Mouse (Mus musculus): ENCODE data around the gene Stab1. TPM values are rescaled to one million over a fixed set of nuclear protein-coding genes. Genes with fewer than 3 reads are reported as not detected.

The Stab1 gene
- 10 to 100 TPM; 23.9 to 30.5 TPM for total RNA-seq (2021)

DNA sequence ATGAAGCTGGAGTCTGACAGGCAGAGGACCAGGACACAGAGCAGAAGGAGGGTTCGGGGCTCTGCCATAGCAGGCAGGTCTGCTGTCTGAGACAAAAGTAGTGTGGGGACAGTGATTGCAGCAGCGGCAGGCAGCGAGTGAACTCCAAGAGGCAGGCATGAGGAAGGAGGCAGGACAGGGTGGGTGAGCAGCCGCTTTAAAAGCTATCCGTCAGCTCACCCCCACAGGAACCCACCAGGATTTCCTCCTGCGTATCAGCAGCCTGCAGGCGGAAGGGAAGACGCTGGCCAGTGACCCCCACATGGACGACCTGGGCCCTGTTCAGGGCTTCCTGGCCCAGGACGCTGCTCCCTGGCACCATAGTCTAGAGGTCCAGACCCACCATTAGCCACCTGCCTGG, at the start of gene Stab1:
Gene Stab1 (minus strand): TSS at position 217 of the 400 bp plus-strand sequence.
- DNase-seq = no peak
- intact Hi-C loops (cut with DNase I) = no loop called here

DNA sequence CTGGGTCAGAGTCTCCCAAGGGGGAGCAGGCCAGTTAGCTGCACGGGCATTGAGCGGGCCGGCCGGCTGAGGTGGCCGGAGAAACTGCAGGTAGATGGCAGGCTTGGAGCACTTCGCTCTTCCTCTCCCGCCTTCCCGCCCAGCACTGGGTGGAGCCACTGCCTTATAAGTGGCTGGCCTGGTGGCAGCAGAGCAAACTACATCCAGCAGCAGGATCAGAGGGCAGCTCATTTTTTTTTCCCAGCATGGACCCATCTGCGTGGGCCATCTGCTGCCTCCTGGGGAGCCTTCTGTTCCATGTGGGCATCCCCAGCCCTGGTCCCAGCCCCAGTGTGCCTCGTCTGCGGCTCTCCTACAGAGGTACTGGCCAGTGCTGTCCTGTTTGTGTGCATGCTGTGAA, 49.2 kb upstream of the Stab1 start, which contains the start of gene Sema3g:
Gene Sema3g (plus strand): TSS at position 195 of the 400 bp plus-strand sequence.
- peak; percentile 82 for DNase-seq
- intact Hi-C loops (cut with DNase I) = no loop called here

DNA sequence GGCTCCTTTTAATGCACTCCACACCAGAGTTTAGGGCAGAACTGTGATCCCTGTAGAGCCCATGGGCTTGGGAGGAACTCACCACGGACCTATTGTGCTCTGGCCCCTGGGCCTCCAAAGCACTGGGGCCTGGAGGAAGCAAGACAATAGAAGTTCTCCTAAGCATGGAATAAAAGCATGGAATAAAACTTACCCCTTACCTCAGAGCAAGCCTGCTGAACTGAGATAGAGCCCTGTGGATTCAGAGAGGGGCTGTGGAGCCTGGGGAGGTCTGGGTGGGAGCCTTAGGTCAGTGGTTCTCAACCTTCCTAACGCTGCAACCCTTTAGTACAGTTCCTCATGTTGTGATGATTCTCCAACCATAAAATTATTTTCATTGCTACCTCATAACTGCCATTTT, 48.4 kb upstream of the Stab1 start, which contains the start of gene Nisch:
Gene Nisch (minus strand): TSS at position 101 of the 400 bp plus-strand sequence.
- intact Hi-C loops (cut with DNase I) = no loop called here
- DNase-seq = no peak

DNA sequence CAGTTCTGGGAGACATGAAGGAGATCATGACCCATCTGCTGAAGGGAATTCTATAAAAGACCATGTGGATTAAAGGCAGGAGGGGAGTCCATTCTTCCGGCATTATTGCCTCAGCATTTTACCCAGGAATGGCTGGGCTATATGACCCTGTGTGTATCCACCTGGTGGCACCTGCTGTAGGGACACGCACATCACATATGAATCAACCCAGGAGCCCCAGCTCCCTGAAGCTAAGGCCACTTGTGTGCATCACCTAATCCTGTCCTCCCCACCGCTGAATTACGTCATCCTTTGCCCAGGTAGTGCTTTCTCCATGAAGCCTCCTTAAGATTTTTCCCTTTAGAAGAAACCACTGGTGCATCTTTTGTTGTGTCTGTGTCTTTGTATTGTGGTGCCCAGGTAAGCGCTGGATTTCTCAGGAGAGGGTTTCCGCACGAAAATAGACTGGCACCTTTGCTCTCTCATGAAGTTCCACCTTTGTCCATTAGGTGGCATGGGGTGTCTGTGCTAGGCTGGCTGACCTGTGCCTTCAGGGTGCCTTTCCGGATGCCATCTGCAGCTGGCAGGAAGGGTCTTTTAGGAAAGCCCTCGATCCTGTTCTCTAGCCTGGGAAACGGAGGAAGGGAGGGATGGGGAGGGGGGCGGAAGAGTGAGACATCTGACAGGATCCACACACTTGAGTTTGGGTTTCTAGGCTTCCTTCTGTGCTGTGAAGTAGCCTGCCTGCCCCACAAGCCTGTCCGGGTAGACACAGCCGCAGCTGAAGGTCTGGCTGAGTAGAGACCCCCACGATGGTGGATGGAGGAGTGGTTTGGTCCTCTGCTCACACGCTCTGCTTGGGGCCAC, 46.9 kb upstream of the Stab1 start:
- intact Hi-C loops (cut with DNase I) = no loop called here
- peak; percentile 78 for DNase-seq

DNA sequence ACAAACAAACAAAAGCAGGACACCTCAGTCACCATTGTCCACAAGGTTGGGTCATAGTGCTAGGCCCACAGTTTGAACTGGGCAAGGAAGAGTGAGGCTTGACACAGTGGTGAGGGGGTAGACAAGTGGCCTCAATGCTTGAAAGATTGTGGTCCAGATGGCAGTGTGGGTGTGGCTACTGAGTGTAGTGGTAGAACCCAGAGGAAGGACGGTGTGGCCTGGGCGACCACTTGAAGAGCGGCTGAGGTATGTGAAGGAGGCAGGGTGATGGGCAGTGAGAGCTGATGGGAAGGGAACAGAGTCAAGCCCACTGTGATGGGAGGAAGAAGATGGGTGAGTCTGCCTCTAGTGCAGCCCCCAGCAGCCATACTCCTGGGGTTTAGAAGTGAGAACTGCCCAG, 46.2 kb upstream of the Stab1 start:
- no peak for DNase-seq
- intact Hi-C loops (cut with DNase I) = no loop called here

DNA sequence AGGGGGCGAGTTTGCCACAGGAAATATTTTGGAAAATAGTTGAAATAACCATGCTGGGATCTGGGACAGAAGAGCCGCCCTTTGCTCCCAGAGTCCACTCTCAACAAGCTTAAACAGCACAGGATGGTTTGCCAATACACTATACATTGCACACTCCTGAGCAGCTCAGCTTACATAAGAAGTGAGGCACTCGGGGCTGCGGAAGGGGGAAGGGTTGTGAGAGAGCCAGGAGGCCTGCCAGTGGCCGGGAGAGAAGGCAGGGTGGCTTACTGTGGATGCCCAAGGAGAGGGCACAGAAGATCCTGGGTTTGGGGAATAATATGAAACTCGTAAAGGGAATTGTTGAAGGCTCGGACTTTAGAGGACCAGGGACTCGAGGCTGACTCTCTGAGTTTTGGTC, 45.4 kb upstream of the Stab1 start:
- intact Hi-C loops (cut with DNase I) = no loop called here
- no peak for DNase-seq

DNA sequence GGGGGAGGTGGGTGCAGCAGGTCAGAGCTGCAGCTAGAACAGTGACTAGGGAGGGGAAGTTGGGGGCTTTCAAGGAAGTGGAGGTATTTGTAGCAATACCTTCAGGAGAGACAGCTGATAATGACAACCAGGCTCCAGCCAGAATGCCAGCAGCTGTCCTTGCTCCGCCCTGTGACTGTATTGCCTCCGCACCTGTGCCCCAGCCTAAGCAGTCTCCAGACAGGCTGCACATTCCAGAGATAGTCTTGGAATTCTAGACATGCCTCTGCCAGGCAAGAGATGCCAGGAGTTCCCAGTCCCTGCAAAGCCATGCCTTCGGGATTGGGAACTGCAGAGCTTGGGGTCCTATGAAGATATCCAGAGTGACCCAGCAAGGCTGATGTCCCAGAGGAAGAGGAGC, 44.1 kb upstream of the Stab1 start:
- intact Hi-C loops (cut with DNase I) = no loop called here
- no peak for DNase-seq

DNA sequence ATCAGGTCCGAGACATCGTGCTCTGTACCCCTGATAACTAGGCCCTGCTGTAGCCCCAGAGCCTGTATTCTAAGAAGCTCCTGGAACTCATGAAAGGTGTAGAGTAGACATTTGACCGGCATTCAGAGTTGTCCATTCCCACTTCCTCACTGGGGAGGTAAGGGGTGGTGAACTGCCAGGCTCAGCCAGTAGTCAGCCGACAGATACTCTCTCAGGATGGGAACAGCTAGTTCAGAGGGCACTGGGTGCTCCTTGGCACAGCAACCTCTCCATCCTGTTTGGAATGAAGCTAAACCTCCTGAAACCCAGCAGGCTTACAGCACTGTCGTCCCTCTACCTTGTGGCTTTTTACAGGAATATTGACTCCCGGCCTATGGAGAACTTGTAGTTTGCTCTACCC, 43.4 kb upstream of the Stab1 start:
- no peak for DNase-seq
- intact Hi-C loops (cut with DNase I) = no loop called here

DNA sequence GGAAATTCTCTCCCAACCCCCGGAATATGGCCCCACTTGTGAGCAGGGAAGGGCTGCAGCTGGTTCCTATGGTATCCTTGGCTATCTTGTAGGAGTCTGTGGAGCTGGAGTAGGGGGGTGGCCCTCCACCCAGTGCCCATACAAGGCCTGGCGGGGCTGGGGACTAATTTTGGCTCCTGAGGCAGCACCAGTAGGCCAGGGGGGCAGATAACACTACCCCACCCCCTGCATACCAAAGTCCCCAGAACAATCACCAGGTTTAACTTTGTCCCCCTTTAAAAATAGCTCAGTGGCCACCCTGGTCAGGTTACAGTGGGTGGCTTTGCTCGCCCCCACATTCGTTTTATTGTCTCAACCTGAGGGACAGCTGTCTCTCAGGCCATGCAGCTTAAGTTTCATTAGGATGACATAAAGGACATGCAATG, 40.7 kb upstream of the Stab1 start:
- intact Hi-C loops (cut with DNase I) = no loop called here
- DNase-seq = no peak

DNA sequence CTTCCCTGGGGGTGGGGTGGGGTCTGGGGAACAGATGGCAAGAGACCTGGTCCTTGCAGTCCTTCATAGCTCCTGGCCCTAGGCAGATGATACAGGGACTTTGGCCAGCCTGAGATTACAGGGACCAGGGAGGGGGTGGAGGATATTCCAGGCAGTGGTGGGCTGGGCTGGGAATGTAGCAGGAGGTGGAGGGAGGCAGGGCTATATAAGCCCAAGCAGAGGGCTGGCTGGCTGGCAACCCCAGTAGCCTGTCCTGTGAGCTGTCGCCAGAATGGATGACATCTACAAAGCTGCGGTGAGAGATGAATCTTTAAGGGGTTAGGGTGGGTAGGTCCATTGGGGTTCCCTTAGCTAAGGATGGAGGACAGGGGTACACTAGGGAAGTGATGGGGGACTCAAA, 39.6 kb upstream of the Stab1 start, which contains the start of gene Tnnc1:
Gene Tnnc1 (plus strand): TSS at position 229 of the 400 bp plus-strand sequence.
- intact Hi-C loops (cut with DNase I) = no loop called here
- DNase-seq = no peak

DNA sequence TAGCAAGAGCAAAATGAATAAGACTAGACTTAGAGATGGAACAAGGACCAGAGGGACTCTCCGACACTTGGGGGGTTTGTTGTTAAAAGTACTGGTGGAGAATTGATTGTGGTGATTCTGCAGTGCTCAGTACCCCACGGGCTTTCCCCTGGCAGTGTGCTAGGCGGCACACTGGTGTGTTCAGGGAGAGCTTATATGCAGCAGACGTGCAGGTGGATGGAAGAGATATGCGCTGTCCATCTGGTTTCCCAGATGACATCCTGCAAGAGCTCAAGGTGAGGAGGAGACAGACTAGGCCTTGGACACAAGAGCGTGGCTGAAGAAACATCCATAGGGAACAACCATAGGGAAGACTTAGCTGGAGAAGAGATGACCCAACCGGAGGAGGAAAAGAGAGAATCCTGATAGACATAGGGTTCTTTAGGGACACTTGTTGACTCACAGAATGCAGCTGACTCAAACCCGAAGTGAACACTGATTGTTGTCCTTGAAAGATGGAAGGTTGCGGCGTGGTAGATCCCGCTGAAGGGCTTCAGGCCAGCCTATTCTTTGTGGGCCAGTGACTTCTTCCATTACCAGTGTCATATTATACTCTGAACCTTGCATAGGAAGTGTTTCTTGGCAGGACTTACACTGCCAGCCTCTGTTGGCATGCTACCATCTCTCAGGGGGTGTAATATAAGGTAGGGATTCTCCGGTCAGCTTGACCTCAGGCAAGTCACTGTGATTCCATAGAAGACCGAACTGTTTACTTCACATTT, 38.8 kb upstream of the Stab1 start:
- DNase-seq = no peak
- intact Hi-C loops (cut with DNase I) = no loop called here

DNA sequence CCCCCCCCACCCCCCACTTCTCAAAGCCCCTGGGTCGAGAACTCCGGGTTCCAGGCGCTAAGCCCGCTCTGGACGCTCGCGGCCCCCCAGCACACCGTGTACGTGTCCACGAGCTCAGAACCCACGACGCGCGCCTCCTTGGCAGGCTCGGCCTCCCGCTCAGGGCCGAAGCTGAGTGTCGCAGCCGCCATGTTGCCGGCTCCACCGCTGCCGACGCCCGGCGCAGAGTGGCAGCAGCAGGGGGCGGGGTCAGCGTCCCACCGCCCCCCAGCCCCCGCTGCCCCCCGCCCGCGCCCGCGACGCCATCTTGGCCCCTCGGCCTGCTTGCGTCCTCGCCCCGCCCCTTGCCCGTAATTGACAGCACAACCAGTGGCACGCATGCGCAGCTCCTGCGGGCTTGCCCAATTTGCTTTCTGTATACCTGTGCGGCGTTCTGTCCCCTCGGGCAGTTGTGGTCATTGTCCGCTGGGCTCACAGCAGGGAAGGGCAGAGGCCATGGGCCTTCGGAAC, 38.1 kb upstream of the Stab1 start:
- peak; percentile 99 for DNase-seq
- intact Hi-C loops (cut with DNase I) = no loop called here

DNA sequence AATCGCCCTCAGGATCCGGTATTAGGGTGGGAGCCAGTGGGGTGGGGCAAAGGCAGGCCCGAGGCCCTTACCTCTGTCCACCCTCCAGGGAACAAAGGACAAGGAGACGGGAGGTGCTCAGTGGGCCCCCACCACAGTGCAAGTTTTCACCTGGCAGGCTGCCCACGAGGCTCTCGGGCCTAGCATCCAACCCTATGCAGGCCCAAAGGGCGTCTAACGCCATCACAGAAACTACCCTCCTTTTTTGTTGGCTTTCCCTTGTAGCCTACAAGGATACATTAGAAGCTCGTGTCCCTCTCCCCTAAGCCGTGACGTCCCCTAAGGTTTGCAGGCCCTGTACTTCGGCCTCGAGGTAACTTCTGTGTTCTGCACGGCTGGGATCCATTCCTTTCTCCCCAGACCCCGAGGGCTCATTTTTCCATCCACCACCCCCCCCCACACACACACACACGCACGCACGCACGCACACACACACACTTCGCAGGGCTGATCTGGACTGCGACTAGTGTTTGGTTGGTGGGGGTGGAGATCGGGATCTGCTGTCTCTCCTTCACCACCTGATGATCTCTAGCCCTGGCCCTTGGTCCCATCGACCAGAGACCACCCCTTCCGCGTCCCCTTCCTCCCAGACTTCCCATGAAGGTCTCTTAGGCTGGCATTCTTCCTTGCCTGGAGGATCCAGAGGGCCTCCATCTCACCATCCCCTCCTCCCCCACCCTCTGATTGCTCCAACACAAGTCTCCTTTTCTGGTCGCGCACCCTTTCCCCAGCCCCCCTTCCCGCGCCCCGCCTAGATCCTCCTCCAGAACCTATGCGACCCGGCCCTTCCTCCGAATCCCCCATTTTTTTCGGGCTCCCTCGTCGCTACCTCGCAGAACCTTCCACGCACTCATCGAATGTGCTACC, 37.4 kb upstream of the Stab1 start:
- intact Hi-C loops (cut with DNase I) = no loop called here
- peak; percentile 62 for DNase-seq

DNA sequence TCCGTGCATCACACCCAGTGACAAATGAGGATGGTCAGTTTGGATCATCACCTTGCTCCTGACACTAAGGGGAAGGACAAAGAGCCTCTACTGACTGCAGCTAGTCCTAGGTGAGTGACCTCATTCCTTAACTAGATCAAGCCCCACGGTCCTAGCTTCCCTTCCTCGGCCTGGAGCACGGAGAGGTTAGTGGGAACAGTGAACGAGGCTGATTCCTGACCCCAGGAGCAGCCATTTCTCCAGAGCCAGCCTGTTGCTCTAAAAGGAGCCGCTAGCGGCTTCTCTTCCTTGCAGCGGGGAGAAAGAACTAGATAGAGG, 36.8 kb upstream of the Stab1 start:
- DNase-seq = no peak
- intact Hi-C loops (cut with DNase I) = no loop called here

DNA sequence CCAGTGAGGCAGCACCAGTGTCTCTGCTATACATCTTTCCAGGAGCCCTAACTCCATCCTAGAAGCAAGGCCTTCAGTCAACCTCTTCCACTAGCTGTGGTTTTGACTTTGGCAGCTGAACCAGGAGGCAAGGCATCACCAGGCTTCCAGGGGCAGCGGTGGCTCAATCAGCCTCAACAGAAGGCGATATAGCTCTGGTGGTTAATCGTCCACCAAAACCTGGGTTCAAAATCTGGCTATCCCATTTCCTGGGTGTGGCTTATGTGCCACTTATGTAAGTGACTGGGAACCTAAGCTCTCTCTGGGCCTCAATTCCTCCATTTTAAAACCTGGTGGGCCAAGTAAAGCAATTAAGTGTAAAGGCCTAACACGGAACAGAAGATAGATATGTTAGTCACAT, 36.4 kb upstream of the Stab1 start:
- DNase-seq = no peak
- intact Hi-C loops (cut with DNase I) = no loop called here

DNA sequence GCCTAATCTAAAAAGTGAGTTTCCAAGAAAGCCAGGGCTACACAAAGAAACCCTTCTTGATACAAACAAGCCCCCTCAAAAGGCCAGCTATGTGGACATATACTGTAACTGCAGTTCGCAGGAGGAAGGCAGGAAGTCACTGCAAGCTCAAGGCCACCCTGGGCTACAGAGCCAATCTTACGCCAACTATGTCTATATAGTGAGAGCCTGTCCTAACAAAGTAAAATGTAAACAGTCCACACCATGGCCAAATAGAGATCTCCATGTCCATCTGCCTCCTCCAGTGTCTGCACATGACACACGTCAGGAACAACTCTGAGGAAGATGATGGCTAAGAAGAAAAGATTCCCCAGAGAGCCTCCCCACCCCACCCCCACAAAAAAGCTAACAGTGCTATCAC, 31.6 kb upstream of the Stab1 start:
- intact Hi-C loops (cut with DNase I) = no loop called here
- DNase-seq = no peak

DNA sequence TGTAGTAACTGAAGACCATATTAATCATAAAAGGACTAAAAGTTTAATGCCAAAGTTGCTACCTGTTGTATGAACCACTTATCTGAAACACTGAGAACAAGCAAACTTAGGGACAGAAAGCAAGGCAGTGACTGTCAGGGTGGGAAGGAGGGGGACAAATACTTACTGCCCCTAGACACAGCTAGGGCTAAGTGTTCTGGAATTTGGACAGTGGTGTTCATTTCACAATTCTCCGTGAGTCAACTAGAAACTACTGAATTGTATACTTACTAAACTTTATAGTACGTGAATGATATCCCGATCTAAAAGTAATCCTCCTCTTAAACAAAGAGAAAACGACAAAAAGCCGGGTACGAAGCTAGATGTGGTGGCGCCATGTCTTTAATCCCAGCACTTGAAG, 31.2 kb upstream of the Stab1 start:
- no peak for DNase-seq
- intact Hi-C loops (cut with DNase I) = no loop called here

DNA sequence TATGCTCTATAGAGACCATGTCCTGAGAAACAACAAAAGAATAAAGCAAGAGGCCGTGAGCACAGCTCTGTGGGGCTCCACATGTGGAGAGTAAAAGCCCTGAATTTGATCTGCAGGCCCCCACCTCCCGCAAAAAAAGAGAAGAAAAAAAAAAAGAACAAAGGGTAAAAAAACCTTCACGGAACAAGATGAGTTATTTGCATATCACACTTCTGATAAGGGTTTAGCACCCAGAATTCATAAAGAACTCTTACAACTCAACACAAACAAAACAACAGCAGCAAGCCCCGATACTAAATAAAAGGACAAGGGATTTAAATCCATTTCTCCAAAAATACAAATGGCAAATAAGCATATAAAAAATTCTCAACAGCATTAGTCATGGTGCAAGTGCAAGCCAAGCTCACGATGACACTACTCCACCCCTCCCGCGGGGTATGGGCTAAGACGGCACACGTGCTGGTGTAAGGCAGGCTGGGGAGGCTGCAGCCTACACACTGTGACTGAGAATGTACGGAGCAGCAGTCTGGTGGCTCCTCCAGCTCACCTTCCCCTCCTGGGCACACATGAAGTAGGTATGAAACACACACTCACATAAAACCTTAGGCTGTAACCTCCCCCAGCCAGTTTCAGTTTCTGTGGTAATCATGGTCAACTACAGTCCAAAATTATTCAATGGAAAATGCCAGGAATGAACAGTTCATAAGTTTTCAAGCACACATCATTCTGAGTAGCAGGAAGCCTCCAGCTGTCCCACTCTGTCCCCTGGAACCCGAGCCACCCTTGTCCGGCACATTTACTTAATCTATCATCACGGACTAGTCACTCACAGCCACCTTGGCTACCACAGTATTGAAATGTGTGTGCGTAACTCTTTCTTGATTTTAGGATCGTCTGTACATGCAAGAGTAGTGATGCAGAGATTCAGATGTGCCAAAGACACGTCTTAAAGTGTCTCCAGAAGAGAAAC, 29.4 kb upstream of the Stab1 start:
- intact Hi-C loops (cut with DNase I) = no loop called here
- no peak for DNase-seq

DNA sequence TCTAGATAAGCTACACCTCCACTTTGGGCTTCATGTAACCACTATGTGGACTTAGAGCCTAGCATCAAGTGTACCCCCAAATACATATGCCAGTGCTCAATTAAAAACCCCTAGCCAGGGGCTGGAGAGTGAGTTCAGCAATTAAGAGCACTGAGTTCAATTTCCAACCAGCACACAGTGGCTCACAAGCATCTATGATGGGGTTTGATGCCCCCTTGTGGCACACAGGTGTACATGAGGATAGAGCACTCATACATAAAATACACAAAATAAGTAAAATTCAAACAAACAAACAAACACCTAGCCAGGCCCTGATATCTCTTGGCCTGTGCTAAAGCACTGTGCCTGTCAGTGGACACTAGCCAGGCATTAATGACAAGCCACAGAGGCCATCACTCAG, 27.5 kb upstream of the Stab1 start:
- DNase-seq = peak; percentile 43
- intact Hi-C loops (cut with DNase I) = no loop called here

DNA sequence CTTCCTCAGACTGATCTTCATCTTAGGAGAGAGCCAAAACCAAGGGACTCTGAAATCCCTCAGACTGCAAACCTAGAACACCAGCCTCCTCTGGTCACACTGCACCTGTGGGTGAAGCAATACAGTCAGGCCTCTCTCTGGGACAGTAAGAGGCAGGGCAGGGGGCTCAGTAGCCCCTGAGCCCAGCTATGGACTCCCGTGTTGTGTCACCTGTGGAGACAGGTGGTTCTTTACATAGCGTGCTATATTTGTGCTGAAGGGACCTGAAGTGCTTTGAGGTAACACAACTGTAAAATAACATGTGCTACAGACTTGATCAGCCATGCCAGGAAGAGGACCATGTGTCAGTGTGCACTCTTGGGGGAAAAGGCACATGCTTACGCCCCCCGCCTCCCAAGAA, 27.1 kb upstream of the Stab1 start:
- no peak for DNase-seq
- intact Hi-C loops (cut with DNase I) = no loop called here
